ENCODE assay signal across 7 mouse cellular contexts in the genomic region with DNA sequence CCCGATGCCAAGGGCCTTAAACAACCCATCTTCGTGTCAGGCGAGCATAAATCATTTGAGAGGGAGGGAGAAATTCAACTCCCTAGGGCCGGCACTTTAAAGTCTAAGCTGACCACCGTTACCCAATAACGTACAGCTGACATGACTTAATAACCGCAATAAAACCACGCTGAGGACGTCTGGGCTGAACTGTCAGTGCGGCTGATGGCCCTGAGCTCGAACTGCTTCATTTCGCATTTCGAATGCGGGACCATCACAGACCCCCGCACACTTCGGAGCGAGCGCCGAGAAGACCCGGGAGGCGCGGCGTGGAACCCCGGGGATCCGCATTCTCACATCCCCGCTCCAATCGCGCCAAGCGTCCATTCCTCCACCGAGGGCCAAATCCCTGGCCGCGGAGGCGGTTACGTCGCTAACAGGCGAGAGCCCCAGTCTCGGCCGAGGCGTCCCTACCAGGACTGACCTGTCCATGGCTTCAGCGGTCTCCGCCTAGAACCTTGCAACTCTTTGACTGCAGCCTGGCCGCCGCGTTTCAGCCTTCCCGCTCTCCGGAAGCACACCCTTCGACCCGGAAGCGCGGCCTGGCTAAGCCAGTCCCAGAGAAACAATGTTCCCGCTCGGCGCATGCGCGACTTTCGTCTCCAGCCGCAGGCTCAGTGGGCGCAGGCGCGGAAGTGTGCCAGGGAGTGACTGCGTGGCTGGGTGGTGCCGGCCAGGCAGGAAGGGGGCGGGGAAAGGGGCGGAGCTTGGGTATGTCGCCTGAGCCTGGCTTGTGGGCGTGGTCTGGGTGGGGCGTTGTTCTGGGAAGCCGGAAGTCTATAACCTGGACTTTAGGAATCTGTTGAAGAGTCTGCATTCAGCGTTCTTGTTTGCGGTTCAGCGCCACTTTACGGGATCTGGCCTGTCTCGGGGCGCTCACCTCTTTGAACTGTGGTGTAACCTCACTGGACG. TPM values are rescaled to one million over a fixed set of nuclear protein-coding genes. Genes with fewer than 3 reads are reported as not detected.
DNase-seq lines count a peak whose midpoint lies in the region; ATAC-seq lines count a peak whose summit lies in the region.

A gene (minus strand): TSS at position 565 of the 951 bp plus-strand sequence.

- intact Hi-C loops in gastrocnemius, postnatal 36 days (cut with DNase I): loop anchor here (5.0 kb wide), 2 partner anchors 55 to 315 kb away; a partner anchor contains a TSS
- intact Hi-C loops in left cerebral cortex, postnatal 25 days (cut with DNase I): loop anchor here (2.0 kb wide), 2 partner anchors 52 to 318 kb away; no protein-coding TSS in a partner anchor

- peak; percentile 98 for ATAC-seq in intestine, embryonic 15.5 days

- H3K36me3 ChIP-seq in intestine, embryonic 15.5 days: peaks cover 4% of the 10 kb centered on the region; the same call in 1 of the 2 replicates
- peaks cover 33% of the 10 kb centered on the region for H3K36me3 ChIP-seq in midbrain, embryonic 10.5 days

- peak within 1 kb of the TSS; percentile 74 for H3K27ac ChIP-seq in intestine, embryonic 15.5 days
- H3K27ac ChIP-seq in midbrain, embryonic 10.5 days (replicated peaks): peak within 1 kb of the TSS; percentile 90

- 0 out of 2 replicates have a peak, but pooled peaks cover 4% of the 10 kb centered on the region for H3K4me1 ChIP-seq in intestine, embryonic 15.5 days (replicated peaks)
- H3K4me1 ChIP-seq in midbrain, embryonic 10.5 days: peaks cover 27% of the 10 kb centered on the region

- DNase-seq in adrenal gland, adult 2 months: peak; percentile 100
- peak; percentile 100 for DNase-seq in embryo, embryonic 11.5 days (ENCODE audit: low read depth, low spot score)
- DNase-seq in gastrocnemius, postnatal 36 days: peak; percentile 100
- peak; percentile 100 for DNase-seq in left cerebral cortex, postnatal 25 days (ENCODE audit: low spot score in 2 of 2)
- DNase-seq in midbrain, embryonic 10.5 days (ENCODE audit: low spot score): peak; percentile 100
- peak; percentile 100 for DNase-seq in right cerebral cortex, postnatal 4 days

- no peaks in the 10 kb centered on the region for H3K9me3 ChIP-seq in intestine, embryonic 15.5 days
- no peaks in the 10 kb centered on the region; the same call in 1 of the 2 replicates for H3K9me3 ChIP-seq in midbrain, embryonic 10.5 days (replicated peaks)

- peak within 1 kb of the TSS; percentile 65 for H3K4me2 ChIP-seq in intestine, embryonic 15.5 days (replicated peaks)

- peak within 1 kb of the TSS; percentile 81 for H3K4me3 ChIP-seq in intestine, embryonic 15.5 days (replicated peaks)
- H3K4me3 ChIP-seq in midbrain, embryonic 10.5 days: peak within 1 kb of the TSS; percentile 71

- WGBS in intestine, embryonic 15.5 days: under 1% methylated on average over 75 of the region's 75 CpGs
- under 1% methylated on average over 74 of the region's 75 CpGs for WGBS in midbrain, embryonic 10.5 days

- H3K27me3 ChIP-seq in intestine, embryonic 15.5 days (replicated peaks): no peaks in the 10 kb centered on the region
- H3K27me3 ChIP-seq in midbrain, embryonic 10.5 days (ENCODE audit: low read depth, poor library complexity, severe bottlenecking): no peaks in the 10 kb centered on the region

- H3K9ac ChIP-seq in intestine, embryonic 15.5 days: peak within 1 kb of the TSS; percentile 79

RNA-seq across cellular contexts. Expression of the gene that starts here (rescaled TPM):
- total RNA-seq in adrenal gland, adult 2 months (2021): 10 to 100 TPM; 14.0 to 14.7 TPM
- 1.8 and 1.9 TPM in 2 replicates for polyA plus RNA-seq in adrenal gland, adult 2 months (2012; rRNA removed)
- total RNA-seq in gastrocnemius, postnatal 36 days (2021): 1 to 10 TPM; 4.3 to 5.5 TPM
- 58.8 and 60.8 TPM in 2 replicates for polyA plus RNA-seq in intestine, embryonic 15.5 days (2015; fragmentation: Nextera tagmentation; extraction: Ambion mirVana)
- total RNA-seq in left cerebral cortex, postnatal 25 days (2021): 10 to 100 TPM; 13.7 to 15.5 TPM
- 95.5 and 104 TPM in 2 replicates for polyA plus RNA-seq in midbrain, embryonic 10.5 days (2016; fragmentation: Nextera tagmentation; extraction: Ambion mirVana)

Comparison
In these comparisons a context has a peak if more than half of its experiments do, and no peak if none do; other contexts are left out.
1. Peak in every context shown above with its lines: DNase-seq, ATAC-seq, H3K4me3 ChIP-seq and H3K27ac ChIP-seq.
2. RNA of the gene that starts here (polyA plus RNA-seq): 95.5 to 104 TPM in midbrain, embryonic 10.5 days and 58.8 to 60.8 TPM in intestine, embryonic 15.5 days; 1.8 to 1.9 TPM in adrenal gland, adult 2 months; every median in the first group is over 10 times any median in the second.